Mouse (Mus musculus): ENCODE results near the gene Gm3376. TPM values are rescaled to one million over a fixed set of nuclear protein-coding genes. Genes with fewer than 3 reads are reported as not detected.
"Not testable (repeated sequence)": the region's sequence is repeated elsewhere in the genome, so short reads cannot be mapped to it uniquely, and the experiment has no call there.

Gm3376 gene
- not detected in 2 replicates for polyA plus RNA-seq (2012)

DNA sequence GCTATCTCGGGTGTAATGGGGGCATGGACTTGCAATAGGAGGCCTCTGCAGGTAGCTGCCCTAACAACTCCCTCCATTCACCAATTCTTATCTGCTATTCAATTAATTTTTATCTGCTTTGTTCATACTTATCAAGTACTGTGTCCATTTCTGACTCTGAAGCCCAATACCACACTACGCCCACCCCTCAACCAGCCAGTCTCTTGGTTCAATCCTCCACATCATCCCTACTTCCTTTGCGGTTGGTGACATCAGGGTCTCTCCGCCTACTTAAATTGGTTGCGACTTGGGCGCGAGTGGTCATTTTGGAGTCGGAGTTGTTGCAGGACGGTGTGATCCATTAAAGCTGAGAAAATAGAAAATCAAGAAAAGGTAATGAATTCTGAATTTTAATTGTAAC, at the start of gene Gm3376:
Gm3376 (plus strand) TSS at position 301 of the 400 bp plus-strand sequence.
- not testable (repeated sequence) for H3K4me1 ChIP-seq (ENCODE audit: control insufficient read depth); H3K4me3 ChIP-seq (replicated peaks); H3K9me3 ChIP-seq (ENCODE audit: control insufficient read depth, low read length); H3K36me3 ChIP-seq (ENCODE audit: control insufficient read depth); H3K27me3 ChIP-seq (ENCODE audit: control insufficient read depth)

Data from erythroblast, embryonic 14.5 days (primary cell).